Mouse (Mus musculus) Patski (cell line): ENCODE data around the gene 1700028K03Rik. TPM values are rescaled to one million over a fixed set of nuclear protein-coding genes. Genes with fewer than 3 reads are reported as not detected.

Experiments used
- ATAC-seq: fragments of 100-300 bp; one replicate; pipeline ENCODE4 v1.8.0; 2021
- CTCF ChIA-PET: fragments of 350-600 bp; sonication (Branson Sonifier 250); formaldehyde crosslinking; loops from one replicate; lab custom pipeline; 2022; ENCODE audit warnings: inconsistent platforms; lab: Charles Lee
- POLR2A ChIA-PET: fragments of 350-600 bp; sonication (Branson Sonifier 250); formaldehyde crosslinking; loops from one replicate; lab custom pipeline; 2022; ENCODE audit warnings: antibody characterized with exemption, inconsistent platforms; lab: Charles Lee
- DNase-seq: peaks from one replicate; pipeline ENCODE4 v3.0.0-alpha.2; 2011; ENCODE audit warnings: low read depth, low spot score
- H3K27me3 ChIP-seq: fragments of 371-371 bp; one replicate; pipeline ENCODE4 v1.5.1; 2021
- CTCF ChIP-seq: fragments of 100-300 bp; IDR thresholded peaks from one replicate; pipeline ENCODE4 v1.5.1; 2021
- in situ Hi-C: fragments of 300-500 bp; cut with MboI; formaldehyde crosslinking; loops from 3 replicates; pipeline ENCODE4 v1.11.1; 2018; ENCODE audit warnings: low pct_unique_long_range_greater_than_20kb, mixed read lengths
- polyA plus RNA-seq: library from polyadenylated mRNA; unstranded; gene quantifications from one replicate; pipeline ENCODE4 v1.2.3, GENCODE M21; 2021

Gene 1700028K03Rik
- polyA plus RNA-seq, 1 experiment from 2014 or later, result 0.04 TPM

GRCm38 (mm10) chr5:107507321-107507720, 27.2 kb upstream of the 1700028K03Rik start, which contains the start of gene Gm42669:
Gm42669 (plus strand) TSS chr5:107507621.
- in situ Hi-C loops, result loop anchor here (25.0 kb wide), 1 partner anchor 520 kb away; no protein-coding TSS in a partner anchor
- ChIA-PET POLR2A (no interaction called here), CTCF (interaction anchor here (0.9 to 1.7 kb wide), 2 partner anchors 9 to 10 kb away, joined by 3 to 4 read pairs; no protein-coding TSS in a partner anchor)
- H3K27me3 ChIP-seq, result no peaks in the 10 kb centered on the region
- DNase-seq (no peak), ATAC-seq (no peak)
- TF ChIP-seq CTCF, result no peak

DNA sequence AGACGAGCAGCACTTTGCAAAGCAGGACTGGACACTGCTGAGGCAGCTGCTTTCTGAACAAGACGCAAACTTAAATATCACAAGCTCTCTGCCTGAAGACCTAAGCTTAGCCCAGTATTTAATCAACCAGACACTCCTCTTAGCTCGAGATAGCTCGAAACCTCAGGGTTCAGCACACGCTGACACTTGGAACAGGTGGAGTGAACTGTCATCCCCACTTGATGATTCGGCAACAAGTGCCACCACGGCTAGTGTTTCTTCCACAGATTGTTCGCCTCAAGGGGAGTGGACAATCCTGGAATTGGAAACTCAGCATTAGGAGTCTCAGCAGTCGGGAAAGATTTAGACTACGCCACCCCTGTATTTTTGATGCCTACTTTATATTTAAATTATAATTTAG, 24.0 kb upstream of the 1700028K03Rik start:
- H3K27me3 ChIP-seq, result no peaks in the 10 kb centered on the region
- CTCF ChIA-PET, result interaction anchor here (0.9 to 1.4 kb wide), 6 partner anchors 8 to 519 kb away, joined by 3 to 4 read pairs (median 3); no protein-coding TSS in a partner anchor
- no peak for DNase-seq
- in situ Hi-C loops, result loop anchor here (10.0 to 25.0 kb wide), 2 partner anchors 156 to 523 kb away; no protein-coding TSS in a partner anchor
- POLR2A ChIA-PET, result no interaction called here
- no peak for TF ChIP-seq CTCF
- no peak for ATAC-seq

DNA sequence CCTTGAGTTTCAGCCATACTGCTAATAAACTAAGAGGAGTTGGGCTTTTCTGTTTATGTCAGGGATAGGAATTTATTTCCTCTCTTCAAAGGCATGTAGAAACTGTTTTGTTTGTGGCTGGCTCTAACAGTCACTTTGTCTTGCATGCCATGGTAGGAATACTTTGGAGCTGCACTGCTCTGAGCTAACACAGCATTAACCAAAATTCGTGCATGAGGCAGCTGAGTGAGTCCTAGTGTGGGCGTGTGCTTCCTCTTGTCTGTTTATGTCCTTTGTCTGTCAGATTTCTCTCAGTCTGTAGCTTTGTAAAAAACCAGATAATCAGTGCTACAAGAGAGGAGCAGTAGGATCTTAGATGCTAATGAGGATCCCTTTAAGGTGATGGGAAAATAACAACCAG, 23.2 kb upstream of the 1700028K03Rik start:
- POLR2A ChIA-PET, result no interaction called here
- no peak for DNase-seq
- ATAC-seq, result no peak
- in situ Hi-C loops, result loop anchor here (10.0 to 25.0 kb wide), 2 partner anchors 157 to 524 kb away; no protein-coding TSS in a partner anchor
- no peak for TF ChIP-seq CTCF
- no peaks in the 10 kb centered on the region for H3K27me3 ChIP-seq
- CTCF ChIA-PET, result interaction anchor here (0.7 to 1.5 kb wide), 7 partner anchors 9 to 520 kb away, joined by 3 to 7 read pairs (median 3); no protein-coding TSS in a partner anchor

DNA sequence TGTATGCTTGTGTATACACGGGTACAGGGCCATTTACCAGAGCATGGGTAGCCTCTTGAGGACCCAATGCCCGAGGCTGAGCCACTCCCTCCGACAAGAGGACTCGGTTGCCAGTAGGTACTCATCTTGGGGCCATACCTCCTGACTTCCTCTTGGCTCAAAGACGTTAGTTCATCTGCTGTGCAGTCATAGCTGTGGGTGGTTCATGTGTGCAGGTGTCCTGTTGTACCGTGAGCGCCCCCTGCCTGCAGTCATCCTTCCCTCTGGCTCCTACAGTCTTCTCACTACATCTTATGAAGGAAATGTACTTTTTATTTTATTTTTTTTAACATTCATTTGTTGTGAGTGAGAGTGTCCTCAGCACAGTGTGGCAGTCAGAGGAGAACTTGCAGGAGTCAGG, 20.9 kb upstream of the 1700028K03Rik start:
- peak; percentile 13 for DNase-seq
- in situ Hi-C loops, result loop anchor here (10.0 to 25.0 kb wide), 2 partner anchors 159 to 526 kb away; no protein-coding TSS in a partner anchor
- ATAC-seq, result peak; percentile 74
- H3K27me3 ChIP-seq, result no peaks in the 10 kb centered on the region
- CTCF ChIA-PET, result interaction anchor here (0.8 to 2.1 kb wide), 10 partner anchors 9 to 653 kb away, joined by 3 to 17 read pairs (median 6); no protein-coding TSS in a partner anchor
- POLR2A ChIA-PET, result no interaction called here
- peak; percentile 88 for TF ChIP-seq CTCF

- ATAC-seq, result no peak
- POLR2A ChIA-PET, result no interaction called here
- in situ Hi-C loops, result loop anchor here (10.0 to 25.0 kb wide), 2 partner anchors 161 to 528 kb away; no protein-coding TSS in a partner anchor
- CTCF ChIA-PET, result interaction anchor here (1.1 to 1.4 kb wide), 2 partner anchors 12 to 32 kb away, joined by 3 to 4 read pairs; no protein-coding TSS in a partner anchor
- DNase-seq, result no peak
- no peak for TF ChIP-seq CTCF
- no peaks in the 10 kb centered on the region for H3K27me3 ChIP-seq
These were observed 19.1 kb upstream of the 1700028K03Rik start for GRCm38 (mm10) chr5:107515453-107515852.

DNA sequence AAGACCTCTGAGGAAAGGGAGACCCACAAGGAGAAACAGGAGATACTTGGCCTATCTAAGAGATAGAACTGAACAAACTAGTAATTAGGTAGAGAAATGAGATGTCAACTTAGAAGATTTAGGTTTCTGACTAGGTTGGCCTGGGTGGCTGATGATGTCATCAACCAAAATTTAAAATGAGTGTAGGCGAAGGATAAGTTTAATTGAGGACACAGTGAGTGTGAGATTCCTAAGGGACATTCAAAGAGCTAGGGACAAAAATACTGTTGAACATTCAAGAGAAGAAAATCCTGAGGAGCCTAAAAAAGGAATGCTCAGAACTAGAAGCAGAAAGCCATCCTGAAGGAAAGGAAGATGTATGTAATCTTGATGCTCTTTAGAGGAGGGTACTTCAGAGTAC, 18.4 kb upstream of the 1700028K03Rik start:
- in situ Hi-C loops, result loop anchor here (10.0 to 25.0 kb wide), 2 partner anchors 161 to 529 kb away; no protein-coding TSS in a partner anchor
- no peak for TF ChIP-seq CTCF
- ATAC-seq, result no peak
- ChIA-PET POLR2A (no interaction called here), CTCF (no interaction called here)
- H3K27me3 ChIP-seq, result no peaks in the 10 kb centered on the region
- DNase-seq, result no peak

DNA sequence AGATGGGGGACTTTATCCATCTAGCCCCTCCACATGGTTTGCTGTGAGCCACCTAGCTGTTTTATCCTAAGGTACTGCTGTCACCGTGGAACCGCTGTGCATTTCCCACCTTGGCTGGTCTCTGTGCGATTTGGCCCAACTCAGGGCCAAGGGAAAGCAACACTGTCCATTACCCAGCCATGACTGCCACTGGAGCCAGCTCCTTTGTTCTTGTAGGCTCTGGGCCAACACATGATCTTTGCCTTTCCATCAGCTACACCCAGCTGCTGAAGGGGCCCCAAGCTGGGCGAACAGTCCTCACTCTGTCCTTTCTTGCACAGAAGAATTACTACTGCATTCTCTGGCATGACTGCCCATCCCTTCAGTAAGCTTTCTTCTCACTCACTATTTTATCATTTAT, 15.9 kb upstream of the 1700028K03Rik start:
- DNase-seq, result no peak
- no peaks in the 10 kb centered on the region for H3K27me3 ChIP-seq
- CTCF ChIA-PET, result interaction anchor here (0.8 to 1.1 kb wide), 5 partner anchors 8 to 501 kb away, joined by 3 read pairs; no protein-coding TSS in a partner anchor
- ATAC-seq, result no peak
- in situ Hi-C loops, result loop anchor here (10.0 to 25.0 kb wide), 2 partner anchors 164 to 531 kb away; no protein-coding TSS in a partner anchor
- POLR2A ChIA-PET, result interaction anchor here (0.6 to 1.1 kb wide), 3 partner anchors 10 to 24 kb away, joined by 3 read pairs; no protein-coding TSS in a partner anchor
- TF ChIP-seq CTCF, result no peak

DNA sequence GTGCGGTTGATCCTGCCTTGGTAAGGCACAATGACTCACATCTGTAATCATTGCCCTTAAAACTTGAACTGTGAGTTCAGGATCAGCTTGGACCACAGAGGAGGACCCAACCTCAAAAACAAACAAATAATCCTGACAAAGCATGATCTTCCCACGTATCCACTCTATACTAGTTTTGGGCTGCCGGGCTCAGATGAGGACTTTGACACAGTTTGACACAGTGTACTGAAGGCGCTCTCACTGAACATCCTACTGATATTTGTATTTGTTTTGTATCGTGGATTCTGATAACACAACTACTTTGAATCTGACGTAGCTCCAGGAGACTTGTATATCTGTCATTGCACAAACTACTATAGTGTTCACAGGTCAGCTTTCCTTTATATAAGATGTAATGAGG, 13.1 kb upstream of the 1700028K03Rik start:
- in situ Hi-C loops, result loop anchor here (25.0 kb wide), 1 partner anchor 534 kb away; no protein-coding TSS in a partner anchor
- TF ChIP-seq CTCF, result no peak
- ChIA-PET CTCF (interaction anchor here (0.9 to 1.4 kb wide), 3 partner anchors 12 to 636 kb away, joined by 3 to 4 read pairs (median 3); no protein-coding TSS in a partner anchor), POLR2A (interaction anchor here (1.2 kb wide), 1 partner anchor 12 kb away, joined by 3 read pairs; no protein-coding TSS in a partner anchor)
- no peak for ATAC-seq
- no peak for DNase-seq
- H3K27me3 ChIP-seq, result no peaks in the 10 kb centered on the region

GRCm38 (mm10) chr5:107521897-107522296, 12.6 kb upstream of the 1700028K03Rik start:
- H3K27me3 ChIP-seq, result no peaks in the 10 kb centered on the region
- in situ Hi-C loops, result loop anchor here (25.0 kb wide), 1 partner anchor 535 kb away; no protein-coding TSS in a partner anchor
- no peak for TF ChIP-seq CTCF
- DNase-seq (no peak), ATAC-seq (no peak)
- POLR2A ChIA-PET, result interaction anchor here (1.2 kb wide), 1 partner anchor 11 kb away, joined by 3 read pairs; no protein-coding TSS in a partner anchor
- CTCF ChIA-PET, result interaction anchor here (0.9 to 1.4 kb wide), 3 partner anchors 8 to 637 kb away, joined by 3 to 8 read pairs (median 4); no protein-coding TSS in a partner anchor

DNA sequence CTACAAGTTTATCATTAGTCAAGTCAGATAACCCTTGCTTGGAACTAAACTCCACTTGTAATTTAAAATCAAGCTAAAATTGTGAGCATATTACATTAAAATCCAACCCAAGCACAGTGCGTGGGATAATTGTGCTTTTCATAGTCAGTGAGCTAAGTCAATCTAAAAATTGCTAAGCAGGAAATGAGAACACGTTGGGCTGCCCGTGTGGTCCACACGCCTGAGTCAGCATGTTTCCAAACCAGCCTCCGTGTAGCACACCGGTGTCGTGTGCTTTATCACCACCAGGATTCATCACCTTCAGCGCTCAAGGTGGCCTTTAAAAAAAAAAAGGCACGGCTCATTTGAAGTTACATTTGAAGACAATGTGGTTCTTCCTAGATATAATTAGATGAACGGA, 10.2 kb upstream of the 1700028K03Rik start:
- DNase-seq (no peak), ATAC-seq (no peak)
- CTCF ChIA-PET, result interaction anchor here (1.0 kb wide), 1 partner anchor 10 kb away, joined by 3 read pairs; no protein-coding TSS in a partner anchor
- in situ Hi-C loops, result loop anchor here (25.0 kb wide), 1 partner anchor 537 kb away; no protein-coding TSS in a partner anchor
- H3K27me3 ChIP-seq, result peaks cover 8% of the 10 kb centered on the region
- TF ChIP-seq CTCF, result no peak
- POLR2A ChIA-PET, result no interaction called here
